In the genomic region with DNA sequence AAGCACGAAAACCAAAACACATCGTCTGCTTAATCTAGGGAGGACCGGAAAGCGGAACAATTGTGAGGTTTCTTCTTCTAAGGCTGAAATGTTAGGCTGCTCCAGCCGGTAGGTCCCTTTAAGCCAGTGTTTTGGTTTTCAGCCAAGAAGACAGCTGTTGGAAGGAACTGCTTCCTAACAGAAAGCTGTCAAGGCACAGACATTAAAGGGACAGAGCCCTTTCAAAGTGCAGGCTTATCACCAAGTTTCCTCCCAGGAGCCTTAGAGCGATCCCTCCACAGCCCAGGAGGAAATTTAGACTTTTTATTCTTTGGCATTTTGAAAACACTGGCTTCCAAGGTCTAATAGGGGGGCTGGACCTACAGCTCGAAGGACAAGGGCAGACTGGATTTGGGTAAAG, we compare ENCODE assay signal across 8 mouse cellular contexts. TPM values are rescaled to one million over a fixed set of nuclear protein-coding genes. Genes with fewer than 3 reads are reported as not detected.
DNase-seq lines count a peak whose midpoint lies in the region; ATAC-seq and TF ChIP-seq lines count a peak whose summit lies in the region.

No protein-coding gene starts in this region.

- TF ChIP-seq CTCF in liver, adult 2 months (IDR thresholded peaks at IDR 0.05; ENCODE audit: low read depth, low read length) = no peak
- no peak for TF ChIP-seq CTCF in stomach, postnatal 0 days (IDR thresholded peaks at IDR 0.05; ENCODE audit: low read depth)

- H3K4me3 ChIP-seq in liver, adult 2 months (ENCODE audit: insufficient read depth, low read depth, low read length) = no peak overlapping the region
- H3K4me3 ChIP-seq in intestine, embryonic 14.5 days (ENCODE audit: low read depth, low read length) = peak overlapping the region; percentile 75
- peak overlapping the region; percentile 94 for H3K4me3 ChIP-seq in midbrain, embryonic 10.5 days
- H3K4me3 ChIP-seq in stomach, postnatal 0 days (ENCODE audit: low read depth, low read length) = peak overlapping the region; percentile 68

- peak; percentile 7; the same call in 1 of the 2 replicates for ATAC-seq in common myeloid progenitor, adult 5-6 weeks (replicated peaks; ENCODE audit: low read depth, poor library complexity, severe bottlenecking)
- ATAC-seq in intestine, embryonic 14.5 days (replicated peaks; ENCODE audit: low FRiP score, low TSS enrichment, low read depth) = no peak
- ATAC-seq in stomach, postnatal 0 days (ENCODE audit: low FRiP score, low TSS enrichment) = no peak

- H3K4me2 ChIP-seq in intestine, embryonic 14.5 days (ENCODE audit: low read length) = peak overlapping the region; percentile 80
- H3K4me2 ChIP-seq in stomach, postnatal 0 days (replicated peaks; ENCODE audit: low read depth) = peak overlapping the region; percentile 97

- TF ChIP-seq POLR2A in liver, adult 2 months (IDR thresholded peaks at IDR 0.05; ENCODE audit: extremely low read depth, insufficient read depth, low read length) = no peak

- no peak overlapping the region for H3K9ac ChIP-seq in liver, adult 2 months (ENCODE audit: low read depth, low read length)
- peak overlapping the region; percentile 62 for H3K9ac ChIP-seq in intestine, embryonic 14.5 days (ENCODE audit: low read length)
- H3K9ac ChIP-seq in stomach, postnatal 0 days (ENCODE audit: low read length) = peak overlapping the region; percentile 14; the same call in 1 of the 2 replicates

- 59% methylated on average over 7 of the region's 7 CpGs for WGBS in liver, adult 2 months
- 2% methylated on average over 7 of the region's 7 CpGs for WGBS in intestine, embryonic 14.5 days
- 11% methylated on average over 7 of the region's 7 CpGs for WGBS in midbrain, embryonic 10.5 days
- WGBS in stomach, postnatal 0 days = 3% methylated on average over 7 of the region's 7 CpGs

- 0 out of 2 replicates have a peak, but pooled peaks cover 3% of the 10 kb centered on the region for H3K79me2 ChIP-seq in liver, adult 2 months (ENCODE audit: control insufficient read depth, insufficient read depth, low read length)

- H3K27me3 ChIP-seq in liver, adult 2 months (ENCODE audit: control insufficient read depth, insufficient read depth, low read length) = 0 out of 2 replicates have a peak, but pooled peaks cover 2% of the 10 kb centered on the region
- no peaks in the 10 kb centered on the region for H3K27me3 ChIP-seq in intestine, embryonic 14.5 days (replicated peaks; ENCODE audit: control insufficient read depth, insufficient read depth, low read length)
- H3K27me3 ChIP-seq in midbrain, embryonic 10.5 days (ENCODE audit: low read depth, poor library complexity, severe bottlenecking) = peaks cover 3% of the 10 kb centered on the region
- no peaks in the 10 kb centered on the region for H3K27me3 ChIP-seq in stomach, postnatal 0 days (ENCODE audit: control insufficient read depth, insufficient read depth, low read length)

- no peak overlapping the region for H3K27ac ChIP-seq in liver, adult 2 months (replicated peaks; ENCODE audit: insufficient read depth, low read depth, low read length)
- peak overlapping the region; percentile 83 for H3K27ac ChIP-seq in intestine, embryonic 14.5 days (ENCODE audit: low read depth)
- H3K27ac ChIP-seq in midbrain, embryonic 10.5 days (replicated peaks) = peak overlapping the region; percentile 96
- H3K27ac ChIP-seq in stomach, postnatal 0 days (replicated peaks) = no peak overlapping the region

- intact Hi-C loops in gastrocnemius, postnatal 14 days (cut with DNase I; ENCODE audit: low total_unique reads) = no loop called here
- intact Hi-C loops in left cerebral cortex, postnatal 14 days (cut with DNase I) = loop anchor here (10.0 kb wide), 1 partner anchor 234 kb away; no protein-coding TSS in a partner anchor

- peaks cover 12% of the 10 kb centered on the region for H3K4me1 ChIP-seq in liver, adult 2 months (ENCODE audit: control insufficient read depth, insufficient read depth, low read length)
- H3K4me1 ChIP-seq in intestine, embryonic 14.5 days (replicated peaks; ENCODE audit: control insufficient read depth, insufficient read depth, low read length) = peaks cover 4% of the 10 kb centered on the region; the same call in 1 of the 2 replicates
- peaks cover 30% of the 10 kb centered on the region for H3K4me1 ChIP-seq in midbrain, embryonic 10.5 days
- H3K4me1 ChIP-seq in stomach, postnatal 0 days (replicated peaks; ENCODE audit: control insufficient read depth, insufficient read depth) = no peaks in the 10 kb centered on the region; the same call in none of the 2 replicates

- no peaks in the 10 kb centered on the region for H3K36me3 ChIP-seq in liver, adult 2 months (ENCODE audit: control insufficient read depth, insufficient read depth, low read length)
- peaks cover 23% of the 10 kb centered on the region for H3K36me3 ChIP-seq in intestine, embryonic 14.5 days (ENCODE audit: control insufficient read depth, insufficient read depth, low read length)
- H3K36me3 ChIP-seq in midbrain, embryonic 10.5 days = peaks cover 59% of the 10 kb centered on the region
- no peaks in the 10 kb centered on the region for H3K36me3 ChIP-seq in stomach, postnatal 0 days (ENCODE audit: control insufficient read depth, insufficient read depth, low read length)

- no peaks in the 10 kb centered on the region for H3K9me3 ChIP-seq in intestine, embryonic 14.5 days (ENCODE audit: control insufficient read depth, low read length)
- no peaks in the 10 kb centered on the region for H3K9me3 ChIP-seq in midbrain, embryonic 10.5 days (replicated peaks)
- no peaks in the 10 kb centered on the region for H3K9me3 ChIP-seq in stomach, postnatal 0 days (ENCODE audit: control insufficient read depth, low read length)

- DNase-seq in liver, adult 2 months (ENCODE audit: extremely low read depth, low read depth, low spot score) = peak; percentile 34
- DNase-seq in liver = no peak
- DNase-seq in gastrocnemius, postnatal 14 days = peak; percentile 42
- DNase-seq in intestine, embryonic 14.5 days (ENCODE audit: low spot score) = peak; percentile 81
- peak; percentile 68 for DNase-seq in left cerebral cortex, postnatal 14 days (ENCODE audit: low spot score in 2 of 2)
- DNase-seq in midbrain, embryonic 10.5 days (ENCODE audit: low spot score) = peak; percentile 36
- peak; percentile 56 for DNase-seq in stomach, postnatal 0 days (ENCODE audit: low spot score)

- no peak for TF ChIP-seq EP300 in stomach, postnatal 0 days (optimal IDR thresholded peaks at IDR 0.05)

RNA-seq across cellular contexts. Expression of a gene that starts 3.4 kb away (rescaled TPM):
- 0.40 and 0.65 TPM in 2 replicates for total RNA-seq in liver, adult 2 months (2014; rRNA removed)
- polyA plus RNA-seq in liver, adult 2 months (2012; rRNA removed) = 0.21 and 0.54 TPM in 2 replicates
- 10.7 and 12.9 TPM in 2 replicates for total RNA-seq in common myeloid progenitor, adult 5-6 weeks (2017)
- total RNA-seq in gastrocnemius, postnatal 14 days (2021) = 1 to 10 TPM in 1 of 2 experiments, under 1 TPM in 1; 0.91 to 1.5 TPM
- 78.2 and 78.3 TPM in 2 replicates for polyA plus RNA-seq in intestine, embryonic 14.5 days (2014; fragmentation: Nextera tagmentation; extraction: Ambion mirVana)
- total RNA-seq in left cerebral cortex, postnatal 14 days (2021) = 10 to 100 TPM; 21.1 to 25.3 TPM
- polyA plus RNA-seq in midbrain, embryonic 10.5 days (2016; fragmentation: Nextera tagmentation; extraction: Ambion mirVana) = 119 and 141 TPM in 2 replicates
- 14.0 TPM in 2 replicates for polyA plus RNA-seq in stomach, postnatal 0 days (2015; fragmentation: Nextera tagmentation; extraction: Ambion mirVana)

Comparison
In these comparisons a context has a peak if more than half of its experiments do, and no peak if none do; other contexts are left out.
1. H3K27ac ChIP-seq: peak in intestine, embryonic 14.5 days (single experiment) and midbrain, embryonic 10.5 days (single experiment); none in liver, adult 2 months (single experiment) and stomach, postnatal 0 days (single experiment).